Mouse (Mus musculus): ENCODE results near the gene Socs1. TPM values are rescaled to one million over a fixed set of nuclear protein-coding genes. Genes with fewer than 3 reads are reported as not detected.

Gene Socs1
- total RNA-seq, 1 experiment, result 2.4 TPM

GRCm38 (mm10) chr16:10818579-10819135 lies 33.3 kb upstream of the Socs1 start:
- Histone ChIP-seq H3K4me3 (ENCODE audit: insufficient read depth in 1 of 2, low read depth in 1 of 2, low read length in 2 of 2, poor library complexity in 1 of 2, severe bottlenecking in 1 of 2) (no peak overlapping the region), H3K9me3 (ENCODE audit: control insufficient read depth, insufficient read depth, low read depth, low read length) (no peaks in the 10 kb centered on the region), H3K27ac (ENCODE audit: insufficient read depth, low read depth, low read length, poor library complexity, severe bottlenecking) (no peak overlapping the region), H3K4me1 (ENCODE audit: control insufficient read depth in 2 of 2, insufficient read depth in 2 of 2, low read length in 2 of 2, poor library complexity in 1 of 2) (peaks cover 0 to 2% of the 10 kb centered on the region in 2 experiments; a peak in 1 of 4 replicates), H3K9ac (ENCODE audit: insufficient read depth, low read depth, low read length, poor library complexity, severe bottlenecking) (no peak overlapping the region), H3K36me3 (ENCODE audit: control insufficient read depth, insufficient read depth, low read length, poor library complexity, severe bottlenecking) (no peaks in the 10 kb centered on the region)
- TF ChIP-seq CHD2 (IDR thresholded peaks at IDR 0.05; ENCODE audit: low read depth, low read length), result no peak
- no peak for TF ChIP-seq ZNF384 (IDR thresholded peaks at IDR 0.05; ENCODE audit: low read depth, low read length)
- TF ChIP-seq MAFK (IDR thresholded peaks at IDR 0.05; ENCODE audit: insufficient read depth, low read depth, low read length), result no peak
- TF ChIP-seq HCFC1 (IDR thresholded peaks at IDR 0.05; ENCODE audit: borderline replicate concordance, insufficient read depth, low read length), result no peak
- TF ChIP-seq ZC3H11A (IDR thresholded peaks at IDR 0.05; ENCODE audit: borderline replicate concordance, low read depth, low read length), result no peak
- in situ Hi-C loops (cut with MboI; ENCODE audit: low sequenced_read_pairs in 2 of 2, unreplicated experiment in 2 of 2), result no loop called here
- no peak for DNase-seq (ENCODE audit: low read depth, low spot score)

DNA sequence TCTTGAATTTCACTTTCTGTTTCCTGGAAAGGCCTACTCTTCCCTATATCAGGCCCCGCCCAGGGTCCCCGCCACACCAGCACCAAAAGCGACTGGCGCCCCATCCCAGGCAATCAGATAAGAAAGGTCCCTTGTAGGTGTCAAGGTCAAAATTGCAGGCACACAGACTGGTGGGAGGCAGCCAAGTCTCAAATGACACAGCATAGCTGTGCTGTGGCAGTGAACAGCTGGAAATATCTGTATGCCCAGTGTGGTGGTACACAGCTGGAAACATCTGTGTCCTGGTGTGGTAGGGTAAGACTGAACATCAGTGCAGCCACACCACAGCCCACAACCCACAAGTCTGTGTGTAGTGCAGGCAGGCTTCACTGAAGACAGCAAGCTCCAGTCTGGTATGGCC lies 29.5 kb upstream of the Socs1 start:
- Histone ChIP-seq H3K9ac (ENCODE audit: insufficient read depth, low read depth, low read length, poor library complexity, severe bottlenecking) (no peak overlapping the region), H3K4me3 (ENCODE audit: insufficient read depth in 1 of 2, low read depth in 1 of 2, low read length in 2 of 2, poor library complexity in 1 of 2, severe bottlenecking in 1 of 2) (no peak overlapping the region), H3K4me1 (ENCODE audit: control insufficient read depth in 2 of 2, insufficient read depth in 2 of 2, low read length in 2 of 2, poor library complexity in 1 of 2) (peaks cover 0 to 2% of the 10 kb centered on the region in 2 experiments; a peak in 1 of 4 replicates), H3K27ac (ENCODE audit: insufficient read depth, low read depth, low read length, poor library complexity, severe bottlenecking) (no peak overlapping the region), H3K36me3 (ENCODE audit: control insufficient read depth, insufficient read depth, low read length, poor library complexity, severe bottlenecking) (no peaks in the 10 kb centered on the region), H3K9me3 (ENCODE audit: control insufficient read depth, insufficient read depth, low read depth, low read length) (no peaks in the 10 kb centered on the region)
- no peak for TF ChIP-seq ZNF384 (IDR thresholded peaks at IDR 0.05; ENCODE audit: low read depth, low read length)
- TF ChIP-seq HCFC1 (IDR thresholded peaks at IDR 0.05; ENCODE audit: borderline replicate concordance, insufficient read depth, low read length), result no peak
- no peak for TF ChIP-seq MAFK (IDR thresholded peaks at IDR 0.05; ENCODE audit: insufficient read depth, low read depth, low read length)
- no peak for TF ChIP-seq CHD2 (IDR thresholded peaks at IDR 0.05; ENCODE audit: low read depth, low read length)
- TF ChIP-seq ZC3H11A (IDR thresholded peaks at IDR 0.05; ENCODE audit: borderline replicate concordance, low read depth, low read length), result no peak
- DNase-seq (ENCODE audit: low read depth, low spot score), result no peak
- in situ Hi-C loops (cut with MboI; ENCODE audit: low sequenced_read_pairs in 2 of 2, unreplicated experiment in 2 of 2), result no loop called here

DNA sequence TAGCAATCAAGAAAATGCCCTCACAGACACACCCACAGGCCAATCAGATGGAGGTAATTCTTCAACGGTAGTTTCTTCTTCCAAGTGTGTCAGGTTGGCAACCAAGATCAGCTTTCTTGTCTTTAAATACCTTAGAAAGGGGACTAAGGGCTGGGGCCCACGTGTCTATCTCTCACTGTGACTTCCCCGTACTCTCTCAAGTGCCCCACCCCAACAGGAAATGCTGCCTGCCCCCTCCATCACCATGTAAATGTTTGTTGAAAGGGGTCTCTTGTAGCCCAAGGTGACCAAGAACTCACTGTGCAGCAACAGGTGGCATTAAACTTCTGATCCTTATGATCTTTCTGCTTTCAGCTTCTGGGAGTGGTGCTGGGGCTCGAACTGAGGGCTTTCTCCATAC lies 28.4 kb upstream of the Socs1 start:
- no peaks in the 10 kb centered on the region for H3K9me3 ChIP-seq (ENCODE audit: control insufficient read depth, insufficient read depth, low read depth, low read length)
- no peak overlapping the region for H3K27ac ChIP-seq (ENCODE audit: insufficient read depth, low read depth, low read length, poor library complexity, severe bottlenecking)
- H3K9ac ChIP-seq (ENCODE audit: insufficient read depth, low read depth, low read length, poor library complexity, severe bottlenecking), result no peak overlapping the region
- DNase-seq (ENCODE audit: low read depth, low spot score), result no peak
- TF ChIP-seq CHD2 (IDR thresholded peaks at IDR 0.05; ENCODE audit: low read depth, low read length), result no peak
- TF ChIP-seq HCFC1 (IDR thresholded peaks at IDR 0.05; ENCODE audit: borderline replicate concordance, insufficient read depth, low read length), result no peak
- TF ChIP-seq ZNF384 (IDR thresholded peaks at IDR 0.05; ENCODE audit: low read depth, low read length), result no peak
- TF ChIP-seq MAFK (IDR thresholded peaks at IDR 0.05; ENCODE audit: insufficient read depth, low read depth, low read length), result no peak
- TF ChIP-seq ZC3H11A (IDR thresholded peaks at IDR 0.05; ENCODE audit: borderline replicate concordance, low read depth, low read length), result no peak
- in situ Hi-C loops (cut with MboI; ENCODE audit: low sequenced_read_pairs in 2 of 2, unreplicated experiment in 2 of 2), result no loop called here
- no peak overlapping the region for H3K4me3 ChIP-seq (ENCODE audit: insufficient read depth in 1 of 2, low read depth in 1 of 2, low read length in 2 of 2, poor library complexity in 1 of 2, severe bottlenecking in 1 of 2)
- no peaks in the 10 kb centered on the region for H3K36me3 ChIP-seq (ENCODE audit: control insufficient read depth, insufficient read depth, low read length, poor library complexity, severe bottlenecking)
- H3K4me1 ChIP-seq (ENCODE audit: control insufficient read depth in 2 of 2, insufficient read depth in 2 of 2, low read length in 2 of 2, poor library complexity in 1 of 2), result peaks cover 0 to 2% of the 10 kb centered on the region in 2 experiments; a peak in 1 of 4 replicates

DNA sequence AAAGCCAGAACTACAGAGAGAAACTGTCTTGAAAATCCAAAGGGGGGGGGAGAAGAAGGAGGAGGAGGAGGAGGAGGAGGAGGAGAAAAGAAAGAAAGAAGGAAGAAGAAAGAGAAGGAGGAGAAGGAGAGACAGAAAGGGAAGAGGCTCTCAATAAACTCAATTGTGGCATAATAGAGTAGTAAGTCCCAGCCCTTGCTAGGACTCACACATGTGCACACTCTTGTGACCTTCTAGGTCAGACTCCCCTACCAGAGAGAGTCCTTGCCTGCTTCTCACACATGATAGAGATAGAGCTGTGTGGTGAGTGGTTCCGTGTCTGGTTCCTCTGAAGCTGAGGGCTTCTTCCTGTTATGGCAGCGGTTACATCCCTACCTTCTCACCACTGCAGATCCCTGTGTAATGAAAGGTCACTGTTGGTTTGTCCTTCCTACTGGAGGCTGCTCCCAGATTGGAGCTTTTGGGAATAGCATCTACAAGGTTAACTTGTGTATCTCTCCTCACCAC lies 27.6 kb upstream of the Socs1 start, which contains the start of gene Gm11172:
Gene Gm11172, plus strand, starts transcription at position 51 of the 507 bp plus-strand sequence.
- in situ Hi-C loops (cut with MboI; ENCODE audit: low sequenced_read_pairs in 2 of 2, unreplicated experiment in 2 of 2), result no loop called here
- H3K27ac ChIP-seq (ENCODE audit: insufficient read depth, low read depth, low read length, poor library complexity, severe bottlenecking), result no peak within 1 kb of the TSS
- no peak for DNase-seq (ENCODE audit: low read depth, low spot score)
- TF ChIP-seq HCFC1 (IDR thresholded peaks at IDR 0.05; ENCODE audit: borderline replicate concordance, insufficient read depth, low read length) (no peak), ZNF384 (IDR thresholded peaks at IDR 0.05; ENCODE audit: low read depth, low read length) (no peak), CHD2 (IDR thresholded peaks at IDR 0.05; ENCODE audit: low read depth, low read length) (no peak), MAFK (IDR thresholded peaks at IDR 0.05; ENCODE audit: insufficient read depth, low read depth, low read length) (no peak), ZC3H11A (IDR thresholded peaks at IDR 0.05; ENCODE audit: borderline replicate concordance, low read depth, low read length) (no peak)
- H3K9me3 ChIP-seq (ENCODE audit: control insufficient read depth, insufficient read depth, low read depth, low read length), result no peaks in the 10 kb centered on the region
- peaks cover 0 to 2% of the 10 kb centered on the region in 2 experiments; a peak in 1 of 4 replicates for H3K4me1 ChIP-seq (ENCODE audit: control insufficient read depth in 2 of 2, insufficient read depth in 2 of 2, low read length in 2 of 2, poor library complexity in 1 of 2)
- H3K4me3 ChIP-seq (ENCODE audit: insufficient read depth in 1 of 2, low read depth in 1 of 2, low read length in 2 of 2, poor library complexity in 1 of 2, severe bottlenecking in 1 of 2), result no peak within 1 kb of the TSS
- no peak within 1 kb of the TSS for H3K9ac ChIP-seq (ENCODE audit: insufficient read depth, low read depth, low read length, poor library complexity, severe bottlenecking)
- no peaks in the 10 kb centered on the region for H3K36me3 ChIP-seq (ENCODE audit: control insufficient read depth, insufficient read depth, low read length, poor library complexity, severe bottlenecking)

Data from ES-E14 (cell line).